Mouse (Mus musculus) hindbrain, postnatal 0 days (tissue): ENCODE results near the gene Bcl2l13. TPM values are rescaled to one million over a fixed set of nuclear protein-coding genes. Genes with fewer than 3 reads are reported as not detected.

ENCODE experiments used
- ATAC-seq: fragments of 200-750 bp; cut with Nextera tagmentation; 2 replicates; pipeline ENCODE4 v1.8.0; 2017; ENCODE audit warnings: mild to moderate bottlenecking, moderate TSS enrichment, moderate library complexity
- DNase-seq: peaks from one replicate; pipeline ENCODE4 v3.0.0-alpha.2; 2015; ENCODE audit warnings: low spot score
- H3K27ac ChIP-seq: fragments of 300-500 bp; sonication (generic); 2 replicates; pipeline ENCODE4 v1.5.1; 2014; ENCODE audit warnings: mild to moderate bottlenecking
- H3K27me3 ChIP-seq: fragments of 300-500 bp; sonication (generic); 2 replicates; pipeline ENCODE4 v1.6.1; 2014; ENCODE audit warnings: low read length, mixed read lengths; ENCODE audit not compliant: insufficient read depth
- H3K36me3 ChIP-seq: fragments of 300-500 bp; sonication (generic); 2 replicates; pipeline ENCODE4 v1.6.1; 2014; ENCODE audit warnings: low read length, mixed read lengths; ENCODE audit not compliant: insufficient read depth
- H3K4me1 ChIP-seq: fragments of 300-500 bp; sonication (generic); 2 replicates; pipeline ENCODE4 v1.6.1; 2014; ENCODE audit warnings: antibody characterized with exemption, low read length, mixed read lengths; ENCODE audit not compliant: insufficient read depth
- H3K4me2 ChIP-seq: fragments of 300-500 bp; sonication (generic); 2 replicates; pipeline ENCODE4 v1.6.1; 2014; ENCODE audit warnings: low read depth, mild to moderate bottlenecking, low read length, moderate library complexity, mixed read lengths
- H3K4me3 ChIP-seq: fragments of 300-500 bp; sonication (generic); 2 replicates; pipeline ENCODE4 v1.5.1; 2014; ENCODE audit warnings: low read length
- H3K9ac ChIP-seq: fragments of 300-500 bp; sonication (generic); replicated peaks from 2 replicates; pipeline ENCODE4 v1.6.1; 2014; ENCODE audit warnings: mild to moderate bottlenecking, low read length, moderate library complexity, mixed read lengths
- H3K9me3 ChIP-seq: fragments of 300-500 bp; sonication (generic); 2 replicates; pipeline ENCODE4 v1.6.1; 2016; ENCODE audit warnings: low read length, mixed read lengths
- CTCF ChIP-seq: IDR thresholded peaks from 2 replicates; pipeline ENCODE4 v1.5.1; 2016; ENCODE audit warnings: antibody characterized with exemption, control low read depth, low read depth
- WGBS: fragments of 180-500 bp; shearing (Covaris S2); extraction: QIAGEN DNeasy Blood & Tissue Kit; methylation state at CpG from one replicate; pipeline ENCODE4 v1.1.7; 2014; 5-methylcytosine and 5-hydroxymethylcytosine counted together
- polyA plus RNA-seq: library from polyadenylated mRNA; unstranded; fragments of >200 nt; fragmentation: Nextera tagmentation; extraction: Ambion mirVana; gene quantifications from 2 replicates; pipeline ENCODE4 v1.2.1, GENCODE M21; 2015
- total RNA-seq: library from RNA; depleted of rRNA; stranded (reverse); fragments of >200 nt; gene quantifications from 2 replicates; pipeline ENCODE4 v1.2.3, GENCODE M21; 2014

The Bcl2l13 gene
- total and polyA plus RNA-seq, 2 experiments from 2014 or later = 25.5 to 177 TPM

- Histone ChIP-seq H3K4me2 (no peak overlapping the region), H3K27ac (no peak overlapping the region), H3K27me3 (no peaks in the 10 kb centered on the region), H3K4me1 (no peaks in the 10 kb centered on the region), H3K4me3 (no peak overlapping the region), H3K36me3 (no peaks in the 10 kb centered on the region), H3K9me3 (no peaks in the 10 kb centered on the region), H3K9ac (no peak overlapping the region)
- WGBS = 64% methylated on average over 1 of the region's 1 CpGs
- ATAC-seq (no peak), DNase-seq (no peak)
- TF ChIP-seq CTCF = no peak
Observed at GRCm38 (mm10) chr6:120830056-120830455, 6.0 kb upstream of the Bcl2l13 start.

- no peak for TF ChIP-seq CTCF
- no peaks in the 10 kb centered on the region for H3K36me3 ChIP-seq
- H3K4me2 ChIP-seq = no peak overlapping the region
- no peak for ATAC-seq
- H3K4me1 ChIP-seq = no peaks in the 10 kb centered on the region
- no peaks in the 10 kb centered on the region for H3K27me3 ChIP-seq
- DNase-seq = no peak
- no peaks in the 10 kb centered on the region for H3K9me3 ChIP-seq
- 58% methylated on average over 4 of the region's 4 CpGs for WGBS
- no peak overlapping the region for H3K9ac ChIP-seq
- no peak overlapping the region for H3K27ac ChIP-seq
- H3K4me3 ChIP-seq = no peak overlapping the region
Observed at GRCm38 (mm10) chr6:120830866-120831608, 5.0 kb upstream of the Bcl2l13 start.

- Histone ChIP-seq H3K9me3 (no peaks in the 10 kb centered on the region), H3K9ac (no peak overlapping the region), H3K4me1 (no peaks in the 10 kb centered on the region), H3K4me2 (no peak overlapping the region), H3K27me3 (no peaks in the 10 kb centered on the region), H3K27ac (no peak overlapping the region), H3K4me3 (no peak overlapping the region), H3K36me3 (no peaks in the 10 kb centered on the region)
- WGBS = 75% methylated on average over 4 of the region's 4 CpGs
- DNase-seq = no peak
- no peak for ATAC-seq
- TF ChIP-seq CTCF = no peak
Observed at GRCm38 (mm10) chr6:120832097-120832496, 3.9 kb upstream of the Bcl2l13 start.

- no peak overlapping the region for H3K9ac ChIP-seq
- no peak overlapping the region for H3K4me3 ChIP-seq
- H3K36me3 ChIP-seq = no peaks in the 10 kb centered on the region
- H3K4me2 ChIP-seq = no peak overlapping the region
- 89% methylated on average over 4 of the region's 4 CpGs for WGBS
- H3K27ac ChIP-seq = no peak overlapping the region
- H3K9me3 ChIP-seq = no peaks in the 10 kb centered on the region
- no peaks in the 10 kb centered on the region for H3K27me3 ChIP-seq
- TF ChIP-seq CTCF = no peak
- DNase-seq (no peak), ATAC-seq (no peak)
- no peaks in the 10 kb centered on the region for H3K4me1 ChIP-seq
Observed at GRCm38 (mm10) chr6:120834766-120835321, 1.2 kb upstream of the Bcl2l13 start.

- Histone ChIP-seq H3K27ac (peak overlapping the region; percentile 95), H3K4me2 (peak overlapping the region; percentile 85), H3K4me1 (no peaks in the 10 kb centered on the region), H3K9me3 (no peaks in the 10 kb centered on the region), H3K27me3 (no peaks in the 10 kb centered on the region), H3K36me3 (no peaks in the 10 kb centered on the region), H3K9ac (peak overlapping the region; percentile 85), H3K4me3 (peak overlapping the region; percentile 69)
- TF ChIP-seq CTCF = no peak
- DNase-seq (peak; percentile 55), ATAC-seq (peak; percentile 85)
- 3% methylated on average over 36 of the region's 37 CpGs for WGBS
Observed at GRCm38 (mm10) chr6:120836389-120837151, 558 bp downstream of the Bcl2l13 start.

GRCm38 (mm10) chr6:120837152-120837530 is 1.1 kb downstream of the Bcl2l13 start:
- 90% methylated on average over 1 of the region's 1 CpGs for WGBS
- ATAC-seq = no peak
- peak overlapping the region; percentile 69 for H3K4me3 ChIP-seq
- DNase-seq = no peak
- no peak for TF ChIP-seq CTCF
- peak overlapping the region; percentile 85; the same call in 1 of the 2 replicates for H3K9ac ChIP-seq
- H3K9me3 ChIP-seq = no peaks in the 10 kb centered on the region
- H3K27ac ChIP-seq = 0 out of 2 replicates have a peak overlapping the region, but pooled peaks have one; percentile 95
- no peaks in the 10 kb centered on the region for H3K27me3 ChIP-seq
- H3K4me1 ChIP-seq = no peaks in the 10 kb centered on the region
- H3K36me3 ChIP-seq = no peaks in the 10 kb centered on the region
- peak overlapping the region; percentile 85 for H3K4me2 ChIP-seq
